Mouse (Mus musculus) stomach, postnatal 0 days (tissue): Measurements from ENCODE around the gene Zbtb16.

Experiments
- CTCF ChIP-seq: IDR thresholded peaks from 2 replicates; pipeline ENCODE4 v1.5.1; 2016; ENCODE audit warnings: antibody characterized with exemption, low read depth, mild to moderate bottlenecking, moderate library complexity
- EP300 ChIP-seq: optimal IDR thresholded peaks from 2 replicates; pipeline ENCODE3; 2016; ENCODE audit warnings: antibody characterized with exemption

GRCm38 (mm10) chr9:48721655-48722054, 114.4 kb downstream of the Zbtb16 start:
- TF ChIP-seq CTCF, result no peak
- no peak for TF ChIP-seq EP300
